ENCODE assay signal across 12 mouse cellular contexts in genomic region chr10:78054633-78055565, GRCm38 (mm10). TPM values are rescaled to one million over a fixed set of nuclear protein-coding genes. Genes with fewer than 3 reads are reported as not detected.
DNase-seq lines count a peak whose midpoint lies in the region; ATAC-seq and TF ChIP-seq lines count a peak whose summit lies in the region.
"Had no signal": no experiment of that assay in that cellular context is flagged by ENCODE, and none has a peak within 500 bp of the region (broad histone marks: within the 10 kb centered on the region; RNA-seq: fewer than 3 reads in every experiment).

No protein-coding gene starts in this region.

- no peaks in the 10 kb centered on the region for H3K36me3 ChIP-seq in hindbrain, postnatal 0 days (ENCODE audit: insufficient read depth, low read length)
- H3K36me3 ChIP-seq in hindbrain, embryonic 14.5 days (replicated peaks; ENCODE audit: control insufficient read depth, insufficient read depth): no peaks in the 10 kb centered on the region
- no peaks in the 10 kb centered on the region for H3K36me3 ChIP-seq in heart, embryonic 12.5 days
- H3K36me3 ChIP-seq in forebrain, postnatal 0 days (ENCODE audit: insufficient read depth): no peaks in the 10 kb centered on the region
- no peaks in the 10 kb centered on the region for H3K36me3 ChIP-seq in forebrain, embryonic 15.5 days
- H3K36me3 ChIP-seq: limb, embryonic 12.5 days; neural tube, embryonic 12.5 days had no signal

- no peaks in the 10 kb centered on the region for H3K9me3 ChIP-seq in hindbrain, postnatal 0 days (ENCODE audit: low read length)
- no peaks in the 10 kb centered on the region for H3K9me3 ChIP-seq in hindbrain, embryonic 14.5 days (ENCODE audit: control insufficient read depth, low read length)
- no peaks in the 10 kb centered on the region for H3K9me3 ChIP-seq in heart, embryonic 12.5 days (replicated peaks)
- H3K9me3 ChIP-seq in forebrain, postnatal 0 days (ENCODE audit: low read length): no peaks in the 10 kb centered on the region
- H3K9me3 ChIP-seq in forebrain, embryonic 15.5 days: no peaks in the 10 kb centered on the region
- H3K9me3 ChIP-seq: limb, embryonic 12.5 days; neural tube, embryonic 12.5 days had no signal

- 71% methylated on average over 19 of the region's 19 CpGs for WGBS in hindbrain, postnatal 0 days
- WGBS in hindbrain, embryonic 14.5 days: 66% methylated on average over 19 of the region's 19 CpGs
- 62% methylated on average over 19 of the region's 19 CpGs for WGBS in heart, embryonic 12.5 days
- WGBS in forebrain, postnatal 0 days: 73% methylated on average over 19 of the region's 19 CpGs
- 73% methylated on average over 19 of the region's 19 CpGs for WGBS in forebrain, embryonic 15.5 days

- H3K4me2 ChIP-seq in hindbrain, postnatal 0 days (ENCODE audit: low read depth, low read length): no peak overlapping the region
- H3K4me2 ChIP-seq in hindbrain, embryonic 14.5 days (replicated peaks): no peak overlapping the region
- no peak overlapping the region for H3K4me2 ChIP-seq in heart, embryonic 12.5 days
- no peak overlapping the region for H3K4me2 ChIP-seq in forebrain, postnatal 0 days (ENCODE audit: low read depth)
- H3K4me2 ChIP-seq in forebrain, embryonic 15.5 days (replicated peaks): no peak overlapping the region
- H3K4me2 ChIP-seq: limb, embryonic 12.5 days; neural tube, embryonic 12.5 days had no signal

- no peaks in the 10 kb centered on the region for H3K4me1 ChIP-seq in hindbrain, postnatal 0 days (ENCODE audit: insufficient read depth, low read length)
- H3K4me1 ChIP-seq in hindbrain, embryonic 14.5 days (replicated peaks; ENCODE audit: control insufficient read depth, insufficient read depth, low read length): no peaks in the 10 kb centered on the region
- no peaks in the 10 kb centered on the region for H3K4me1 ChIP-seq in heart, embryonic 12.5 days (replicated peaks)
- no peaks in the 10 kb centered on the region for H3K4me1 ChIP-seq in forebrain, postnatal 0 days (ENCODE audit: insufficient read depth)
- no peaks in the 10 kb centered on the region for H3K4me1 ChIP-seq in forebrain, embryonic 15.5 days
- H3K4me1 ChIP-seq: limb, embryonic 12.5 days; neural tube, embryonic 12.5 days had no signal

- TF ChIP-seq CTCF in hindbrain, postnatal 0 days (IDR thresholded peaks at IDR 0.05; ENCODE audit: low read depth): no peak
- TF ChIP-seq CTCF in forebrain, postnatal 0 days (IDR thresholded peaks at IDR 0.05; ENCODE audit: low read depth): no peak

- 0 out of 2 replicates have a peak, but pooled peaks have one; percentile 49 for ATAC-seq in hindbrain, postnatal 0 days
- ATAC-seq in hindbrain, embryonic 14.5 days (ENCODE audit: low FRiP score): no peak
- 0 out of 2 replicates have a peak, but pooled peaks have one; percentile 15 for ATAC-seq in heart, embryonic 12.5 days (ENCODE audit: insufficient number of reproducible peaks, low FRiP score)
- ATAC-seq in forebrain, postnatal 0 days: no peak
- ATAC-seq in forebrain, embryonic 15.5 days (replicated peaks): no peak

- no peak overlapping the region for H3K27ac ChIP-seq in hindbrain, postnatal 0 days
- no peak overlapping the region for H3K27ac ChIP-seq in hindbrain, embryonic 14.5 days
- no peak overlapping the region for H3K27ac ChIP-seq in heart, embryonic 12.5 days (ENCODE audit: poor library complexity, severe bottlenecking)
- H3K27ac ChIP-seq in forebrain, postnatal 0 days (ENCODE audit: low read depth, low read length): no peak overlapping the region
- no peak overlapping the region for H3K27ac ChIP-seq in forebrain, embryonic 15.5 days (replicated peaks)
- H3K27ac ChIP-seq: limb, embryonic 12.5 days; neural tube, embryonic 12.5 days had no signal

- H3K9ac ChIP-seq in hindbrain, postnatal 0 days (replicated peaks; ENCODE audit: low read length): no peak overlapping the region
- no peak overlapping the region for H3K9ac ChIP-seq in hindbrain, embryonic 14.5 days
- no peak overlapping the region for H3K9ac ChIP-seq in heart, embryonic 12.5 days
- no peak overlapping the region for H3K9ac ChIP-seq in forebrain, postnatal 0 days
- no peak overlapping the region for H3K9ac ChIP-seq in forebrain, embryonic 15.5 days (replicated peaks)
- H3K9ac ChIP-seq: limb, embryonic 12.5 days; neural tube, embryonic 12.5 days had no signal

- H3K4me3 ChIP-seq in hindbrain, postnatal 0 days (ENCODE audit: low read length): no peak overlapping the region
- H3K4me3 ChIP-seq in hindbrain, embryonic 14.5 days (replicated peaks; ENCODE audit: low read length): no peak overlapping the region
- H3K4me3 ChIP-seq in heart, embryonic 12.5 days: no peak overlapping the region
- no peak overlapping the region for H3K4me3 ChIP-seq in forebrain, postnatal 0 days (ENCODE audit: low read depth, low read length)
- no peak overlapping the region for H3K4me3 ChIP-seq in forebrain, embryonic 15.5 days
- H3K4me3 ChIP-seq: limb, embryonic 12.5 days; neural tube, embryonic 12.5 days had no signal

- H3K27me3 ChIP-seq in hindbrain, postnatal 0 days (ENCODE audit: insufficient read depth, low read length): no peaks in the 10 kb centered on the region
- no peaks in the 10 kb centered on the region for H3K27me3 ChIP-seq in hindbrain, embryonic 14.5 days (ENCODE audit: control insufficient read depth, insufficient read depth, low read length)
- peaks cover 7% of the 10 kb centered on the region for H3K27me3 ChIP-seq in heart, embryonic 12.5 days (replicated peaks)
- no peaks in the 10 kb centered on the region for H3K27me3 ChIP-seq in forebrain, postnatal 0 days (ENCODE audit: insufficient read depth, low read length)
- no peaks in the 10 kb centered on the region for H3K27me3 ChIP-seq in forebrain, embryonic 15.5 days
- H3K27me3 ChIP-seq: limb, embryonic 12.5 days; neural tube, embryonic 12.5 days had no signal

- DNase-seq in hindbrain, postnatal 0 days (ENCODE audit: low spot score): peak; percentile 17
- DNase-seq in hindbrain, embryonic 14.5 days (ENCODE audit: low spot score): no peak
- DNase-seq in R1 (ENCODE audit: low read depth, low spot score): peak; percentile 80
- peak; percentile 77 for DNase-seq in lung, postnatal 36 days
- no peak for DNase-seq in forebrain, postnatal 0 days
- no peak for DNase-seq in thymus, adult 18-20 months
- DNase-seq: cerebellum, adult 2 months; gastrocnemius, postnatal 36 days had no signal

RNA-seq across cellular contexts. Expression of gene Aire, which starts 11.5 kb away (rescaled TPM):
- total RNA-seq in hindbrain, postnatal 0 days (2014; rRNA removed): 0.14 and 0.99 TPM in 2 replicates
- 0.05 and 0.30 TPM in 2 replicates for polyA plus RNA-seq in hindbrain, postnatal 0 days (2015; fragmentation: Nextera tagmentation; extraction: Ambion mirVana)
- polyA plus RNA-seq in hindbrain, embryonic 14.5 days (2014; fragmentation: Nextera tagmentation; extraction: Ambion mirVana): 0.09 and 0.15 TPM in 2 replicates
- 0.42 TPM in 1 of 2 replicates, not detected in the other for polyA plus RNA-seq in heart, embryonic 12.5 days (2016; fragmentation: Nextera tagmentation; extraction: Ambion mirVana)
- 0.15 TPM in 1 of 2 replicates, not detected in the other for total RNA-seq in forebrain, postnatal 0 days (2014; rRNA removed)
- 0.14 and 0.29 TPM in 2 replicates for polyA plus RNA-seq in forebrain, postnatal 0 days (2015; fragmentation: Nextera tagmentation; extraction: Ambion mirVana)
- polyA plus RNA-seq in forebrain, embryonic 15.5 days (2015; fragmentation: Nextera tagmentation; extraction: Ambion mirVana): 0.23 TPM in 1 of 2 replicates, not detected in the other
- total RNA-seq: gastrocnemius, postnatal 36 days had no signal

RNA-seq across cellular contexts. Expression of gene Dnmt3l, which starts 13.2 kb away (rescaled TPM):
- 0.63 TPM in 1 of 2 replicates, not detected in the other for total RNA-seq in hindbrain, postnatal 0 days (2014; rRNA removed)
- 0.13 and 0.44 TPM in 2 replicates for polyA plus RNA-seq in hindbrain, postnatal 0 days (2015; fragmentation: Nextera tagmentation; extraction: Ambion mirVana)
- polyA plus RNA-seq in hindbrain, embryonic 14.5 days (2014; fragmentation: Nextera tagmentation; extraction: Ambion mirVana): not detected in 2 replicates
- polyA plus RNA-seq in heart, embryonic 12.5 days (2016; fragmentation: Nextera tagmentation; extraction: Ambion mirVana): not detected in 2 replicates
- total RNA-seq in forebrain, postnatal 0 days (2014; rRNA removed): not detected in 2 replicates
- not detected in 2 replicates for polyA plus RNA-seq in forebrain, postnatal 0 days (2015; fragmentation: Nextera tagmentation; extraction: Ambion mirVana)
- not detected in 2 replicates for polyA plus RNA-seq in forebrain, embryonic 15.5 days (2015; fragmentation: Nextera tagmentation; extraction: Ambion mirVana)
- total RNA-seq: gastrocnemius, postnatal 36 days had no signal
- polyA plus RNA-seq: limb, embryonic 12.5 days; neural tube, embryonic 12.5 days had no signal

RNA-seq across cellular contexts. Expression of gene Icosl, which starts 14.2 kb away (rescaled TPM):
- total RNA-seq in hindbrain, postnatal 0 days (2014; rRNA removed): 5.1 and 5.3 TPM in 2 replicates
- 1.7 and 1.8 TPM in 2 replicates for polyA plus RNA-seq in hindbrain, postnatal 0 days (2015; fragmentation: Nextera tagmentation; extraction: Ambion mirVana)
- polyA plus RNA-seq in hindbrain, embryonic 14.5 days (2014; fragmentation: Nextera tagmentation; extraction: Ambion mirVana): 0.79 and 1.1 TPM in 2 replicates
- polyA plus RNA-seq in heart, embryonic 12.5 days (2016; fragmentation: Nextera tagmentation; extraction: Ambion mirVana): 1.5 and 1.6 TPM in 2 replicates
- 1.9 and 2.0 TPM in 2 replicates for total RNA-seq in forebrain, postnatal 0 days (2014; rRNA removed)
- 0.75 and 0.91 TPM in 2 replicates for polyA plus RNA-seq in forebrain, postnatal 0 days (2015; fragmentation: Nextera tagmentation; extraction: Ambion mirVana)
- polyA plus RNA-seq in forebrain, embryonic 15.5 days (2015; fragmentation: Nextera tagmentation; extraction: Ambion mirVana): 0.56 and 0.66 TPM in 2 replicates

RNA-seq across cellular contexts. Expression of gene Pfkl, which starts 45.0 kb away (rescaled TPM):
- 183 and 208 TPM in 2 replicates for total RNA-seq in hindbrain, postnatal 0 days (2014; rRNA removed)
- polyA plus RNA-seq in hindbrain, postnatal 0 days (2015; fragmentation: Nextera tagmentation; extraction: Ambion mirVana): 96.5 and 101 TPM in 2 replicates
- polyA plus RNA-seq in hindbrain, embryonic 14.5 days (2014; fragmentation: Nextera tagmentation; extraction: Ambion mirVana): 93.5 and 98.2 TPM in 2 replicates
- polyA plus RNA-seq in heart, embryonic 12.5 days (2016; fragmentation: Nextera tagmentation; extraction: Ambion mirVana): 220 and 226 TPM in 2 replicates
- 85.6 and 112 TPM in 2 replicates for total RNA-seq in forebrain, postnatal 0 days (2014; rRNA removed)
- polyA plus RNA-seq in forebrain, postnatal 0 days (2015; fragmentation: Nextera tagmentation; extraction: Ambion mirVana): 57.3 and 72.9 TPM in 2 replicates
- polyA plus RNA-seq in forebrain, embryonic 15.5 days (2015; fragmentation: Nextera tagmentation; extraction: Ambion mirVana): 105 and 107 TPM in 2 replicates

Comparison
In these comparisons a context has a peak if more than half of its experiments do, and no peak if none do; other contexts are left out.
1. ATAC-seq: peak in hindbrain, postnatal 0 days (single experiment) and heart, embryonic 12.5 days (single experiment); none in hindbrain, embryonic 14.5 days (single experiment), forebrain, postnatal 0 days (single experiment) and forebrain, embryonic 15.5 days (single experiment).
2. DNase-seq: peak in hindbrain, postnatal 0 days (single experiment), R1 (single experiment) and lung, postnatal 36 days (single experiment); none in hindbrain, embryonic 14.5 days (single experiment), forebrain, postnatal 0 days (single experiment) and thymus, adult 18-20 months (0 of 2).